Mouse (Mus musculus): Measurements from ENCODE around the gene Khk. TPM values are rescaled to one million over a fixed set of nuclear protein-coding genes. Genes with fewer than 3 reads are reported as not detected.
"Not testable (repeated sequence)": the region's sequence is repeated elsewhere in the genome, so short reads cannot be mapped to it uniquely, and the experiment has no call there.

The Khk gene
- 31.7 and 32.5 TPM in 2 replicates for polyA plus RNA-seq (2015; fragmentation: Nextera tagmentation; extraction: Ambion mirVana)

GRCm38 (mm10) chr5:30921256-30922033, at the start of gene Khk:
TSS of gene Khk (plus strand) at chr5:30921431.
- peak; percentile 92 for DNase-seq (ENCODE audit: low spot score)

GRCm38 (mm10) chr5:30872574-30872973, 48.7 kb upstream of the Khk start:
- DNase-seq (ENCODE audit: low spot score): no peak

GRCm38 (mm10) chr5:30874365-30874764, 46.9 kb upstream of the Khk start:
- no peak for DNase-seq (ENCODE audit: low spot score)

DNA sequence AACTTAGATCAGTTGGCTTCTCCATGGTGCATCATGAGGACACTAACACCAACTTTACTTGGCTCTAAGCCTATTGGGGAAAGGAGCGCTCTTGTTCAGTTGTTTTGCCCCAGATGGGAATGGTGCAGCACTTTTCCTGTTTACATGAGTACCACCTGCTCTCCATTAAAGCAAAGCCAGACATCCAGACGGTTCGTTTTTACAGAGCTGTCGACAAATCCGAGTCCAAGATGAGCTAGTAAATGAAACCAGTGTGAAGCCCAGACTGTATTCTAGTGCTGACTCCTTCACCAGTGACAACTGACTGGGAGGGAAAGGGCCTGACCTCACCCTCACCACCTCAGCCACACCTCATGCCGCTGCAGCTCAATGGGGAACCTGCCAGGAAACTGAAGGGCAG, 42.6 kb upstream of the Khk start:
- no peak for DNase-seq (ENCODE audit: low spot score)

DNA sequence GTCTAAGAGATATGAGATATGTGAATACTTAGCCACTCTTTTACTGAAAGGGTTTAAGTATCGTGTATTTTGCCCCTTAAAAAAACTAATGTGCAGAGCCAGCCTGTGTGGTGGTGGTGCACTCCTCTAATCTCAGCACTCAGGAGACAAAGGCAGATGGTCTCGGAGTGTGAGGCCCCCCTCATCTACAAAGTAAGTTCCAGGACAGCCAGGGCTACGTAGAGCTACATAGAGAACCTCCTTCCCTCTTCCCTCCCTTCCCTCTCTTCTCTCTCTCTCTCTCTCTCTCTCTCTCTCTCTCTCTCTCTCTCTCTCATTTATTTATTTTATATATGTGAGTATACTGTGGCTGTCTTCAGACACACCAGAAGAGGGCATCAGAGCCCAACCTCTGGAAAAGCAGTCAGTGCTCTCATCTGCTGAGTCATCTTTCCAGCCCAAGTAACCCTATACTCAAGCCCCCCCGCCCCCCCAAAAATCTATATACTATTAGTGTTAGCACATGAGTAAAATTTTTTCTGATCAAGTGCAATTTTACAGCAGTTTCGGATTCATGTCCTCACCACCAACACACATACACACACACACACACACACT, 41.8 kb upstream of the Khk start:
- no peak for DNase-seq (ENCODE audit: low spot score)

DNA sequence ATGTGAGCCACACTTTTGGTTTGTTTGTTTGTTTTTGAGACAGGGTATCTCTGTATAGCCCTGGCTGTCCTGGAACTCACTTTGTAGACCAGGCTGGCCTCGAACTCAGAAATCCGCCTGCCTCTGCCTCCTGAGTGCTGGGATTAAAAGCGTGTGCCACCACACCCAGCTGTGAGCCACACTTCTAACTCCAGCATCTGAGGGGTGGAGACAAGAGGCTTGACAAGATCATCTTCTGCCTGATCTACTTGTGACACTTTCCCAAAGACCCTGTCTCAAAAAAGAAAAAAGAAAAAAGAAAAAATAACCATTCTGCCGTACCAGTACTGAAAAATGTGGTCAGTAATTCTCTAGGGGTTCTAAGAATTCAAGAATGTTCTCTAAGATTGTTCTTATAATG, 39.4 kb upstream of the Khk start:
- not testable (repeated sequence) for DNase-seq (ENCODE audit: low spot score)

DNA sequence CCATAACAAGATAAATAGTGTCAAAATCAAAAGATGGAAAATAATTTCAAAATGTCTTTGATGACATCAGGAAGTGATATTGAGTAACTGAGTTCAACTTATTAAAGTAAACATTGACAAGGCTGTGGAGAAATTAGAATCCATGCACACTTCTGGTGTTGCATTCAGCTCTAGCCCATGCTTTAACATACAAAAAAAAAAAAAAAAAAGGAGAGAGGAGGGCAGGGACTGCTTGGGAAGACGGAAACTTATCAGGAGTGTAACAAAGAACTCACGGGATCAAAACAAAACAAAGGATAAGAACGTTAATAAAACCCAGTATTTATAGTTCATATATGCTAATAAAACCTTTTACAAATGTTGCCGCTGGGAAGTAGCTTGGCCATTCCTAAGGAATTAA, 35.0 kb upstream of the Khk start:
- DNase-seq (ENCODE audit: low spot score): no peak

DNA sequence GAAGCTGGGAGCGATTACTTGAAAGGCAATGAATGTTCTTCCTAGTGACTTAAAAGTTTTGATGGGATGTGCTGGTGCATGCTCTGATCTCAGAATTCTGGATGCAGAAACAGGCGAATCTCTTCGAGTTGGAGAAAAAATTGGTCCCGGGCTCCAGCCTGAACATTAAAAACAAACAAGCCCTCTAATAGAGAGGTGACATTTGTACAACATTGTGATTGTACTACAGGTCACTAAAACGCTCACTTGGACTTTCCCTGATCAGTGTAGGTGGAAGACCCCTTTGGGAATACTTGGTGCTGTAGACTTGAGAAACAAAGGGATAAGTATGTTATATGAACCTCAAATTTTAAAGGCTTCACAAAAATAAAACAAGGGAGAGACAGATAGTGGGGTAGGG, 34.5 kb upstream of the Khk start:
- DNase-seq (ENCODE audit: low spot score): no peak

DNA sequence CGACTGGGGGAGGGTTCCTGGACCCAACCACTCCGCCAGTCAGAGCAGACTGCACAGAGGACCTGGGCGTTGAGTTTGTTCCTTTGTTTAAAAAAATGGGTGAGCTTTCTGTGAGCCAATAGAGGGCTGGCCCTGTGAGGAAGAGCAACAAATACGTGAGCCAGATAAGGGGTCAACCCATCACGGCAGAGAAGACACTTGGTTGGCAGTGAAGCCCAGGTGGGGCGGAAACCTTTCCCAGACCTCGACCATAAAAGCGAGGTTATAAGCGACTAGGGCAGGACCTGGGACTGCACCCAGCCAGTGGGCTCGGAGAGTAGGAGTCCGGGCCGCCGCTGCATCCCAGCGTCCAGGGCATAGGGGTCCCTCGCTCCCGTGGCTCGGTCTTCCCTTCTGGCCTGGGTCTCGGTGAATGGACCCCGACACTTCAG, 33.9 kb upstream of the Khk start:
- peak; percentile 92 for DNase-seq (ENCODE audit: low spot score)

GRCm38 (mm10) chr5:30887858-30888336, 33.3 kb upstream of the Khk start:
- DNase-seq (ENCODE audit: low spot score): peak; percentile 95

- peak; percentile 96 for DNase-seq (ENCODE audit: low spot score)
Observed at GRCm38 (mm10) chr5:30888337-30889087, 32.7 kb upstream of the Khk start, which contains the start of gene Agbl5. TSS of gene Agbl5 (plus strand) at chr5:30888694.

GRCm38 (mm10) chr5:30889088-30889754, 32.0 kb upstream of the Khk start:
- DNase-seq (ENCODE audit: low spot score): no peak

DNA sequence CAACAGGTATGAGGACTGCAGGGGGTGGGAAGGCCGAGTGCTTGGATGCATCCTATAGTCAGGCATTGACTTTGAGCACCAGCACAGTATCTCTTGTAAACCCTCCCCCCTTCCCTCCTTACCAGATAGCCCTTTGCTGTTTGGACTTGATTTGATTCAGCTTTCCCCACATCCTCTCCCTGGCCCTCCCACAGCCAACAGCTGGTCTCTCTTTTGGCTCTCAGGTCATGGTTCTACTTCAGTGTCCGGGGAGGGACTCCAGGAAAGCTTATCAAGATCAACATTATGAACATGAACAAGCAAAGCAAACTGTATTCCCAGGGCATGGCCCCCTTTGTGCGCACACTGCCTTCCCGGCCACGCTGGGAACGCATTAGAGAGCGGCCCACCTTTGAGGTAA, 30.9 kb upstream of the Khk start:
- no peak for DNase-seq (ENCODE audit: low spot score)

DNA sequence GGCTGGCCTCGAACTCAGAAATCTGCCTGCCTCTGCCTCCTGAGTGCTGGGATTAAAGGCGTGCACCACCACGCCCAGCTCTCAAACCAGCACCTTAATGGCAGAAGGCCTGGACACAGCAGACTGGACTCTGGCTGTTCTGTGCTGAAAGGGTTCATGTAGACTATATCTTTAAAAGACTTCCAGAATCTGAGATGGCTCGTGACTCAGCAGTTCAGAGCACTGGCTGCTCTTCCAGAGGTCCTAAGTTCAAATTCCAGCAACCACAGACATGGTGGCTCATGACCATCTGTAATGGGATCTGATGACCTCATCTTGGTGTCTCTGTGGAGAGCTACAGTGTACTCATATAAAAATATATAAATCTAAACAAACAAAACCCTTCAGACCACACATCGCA, 19.4 kb upstream of the Khk start:
- DNase-seq (ENCODE audit: low spot score): no peak

DNA sequence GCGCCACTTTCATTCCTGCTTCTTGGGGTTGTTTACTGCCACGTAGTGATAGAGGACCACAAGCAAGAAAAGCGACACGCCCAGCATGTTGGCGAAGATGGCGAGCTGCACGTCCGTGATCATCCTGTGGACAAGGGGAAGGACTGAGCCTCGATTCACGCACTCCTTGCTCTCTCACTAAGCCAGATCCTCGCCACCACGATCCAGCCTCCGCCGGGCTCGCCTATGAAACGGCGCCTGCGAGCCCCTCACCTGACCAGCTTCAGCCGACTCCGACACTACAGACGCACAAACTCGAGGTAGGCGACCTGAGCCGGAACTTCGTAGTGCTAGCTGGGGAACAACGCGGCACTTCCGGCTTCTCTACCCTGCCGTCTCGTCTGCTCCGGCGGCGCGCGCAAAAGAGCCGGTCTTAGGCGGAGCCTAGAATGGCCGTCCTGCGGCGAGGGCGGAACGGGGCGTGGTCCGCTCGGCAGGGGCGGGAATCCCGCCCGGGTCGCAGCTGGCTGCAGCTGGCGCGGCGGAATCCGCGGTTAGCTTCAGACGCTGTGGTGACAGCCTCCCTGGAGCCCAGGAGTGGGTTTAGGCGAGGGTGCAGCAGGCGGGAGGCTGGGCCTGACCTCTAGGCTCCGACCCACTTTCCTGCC, 13.7 kb upstream of the Khk start, which contains the start of gene Ost4:
TSS of gene Ost4 (minus strand) at position 376 of the 647 bp plus-strand sequence.
- DNase-seq (ENCODE audit: low spot score): peak; percentile 98

- peak; percentile 12 for DNase-seq (ENCODE audit: low spot score)
Observed at GRCm38 (mm10) chr5:30908426-30909299, 12.6 kb upstream of the Khk start.

- DNase-seq (ENCODE audit: low spot score): no peak
Observed at GRCm38 (mm10) chr5:30909300-30909659, 12.0 kb upstream of the Khk start.

- no peak for DNase-seq (ENCODE audit: low spot score)
Observed at GRCm38 (mm10) chr5:30909863-30910262, 11.4 kb upstream of the Khk start.

GRCm38 (mm10) chr5:30910481-30910880, 10.8 kb upstream of the Khk start:
- no peak for DNase-seq (ENCODE audit: low spot score)

DNA sequence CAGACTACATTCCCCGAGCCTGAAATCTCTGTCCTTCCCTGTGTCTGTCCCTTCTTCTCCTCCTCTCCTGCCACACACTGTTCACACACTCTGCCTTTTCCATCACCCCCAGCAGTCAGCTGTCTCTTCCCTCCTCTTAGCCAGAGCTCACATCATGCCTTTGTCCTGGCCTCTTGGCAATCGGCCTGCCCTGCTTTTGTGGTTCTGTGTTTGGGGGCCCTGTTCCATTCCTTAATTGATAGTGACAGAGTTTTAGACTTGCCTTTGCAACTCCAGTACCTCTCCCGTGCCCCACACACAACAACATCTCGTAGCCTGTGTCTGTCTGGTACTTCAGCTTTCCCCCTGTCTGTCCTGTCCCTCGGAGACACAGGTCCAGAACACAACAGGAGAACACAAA, 9.1 kb upstream of the Khk start:
- DNase-seq (ENCODE audit: low spot score): no peak
